Mouse (Mus musculus) lung, postnatal 0 days (tissue): ENCODE results near the gene Smim6.

Source experiments
- CTCF ChIP-seq: IDR thresholded peaks from 2 replicates; pipeline ENCODE4 v1.5.1; 2016; ENCODE audit warnings: antibody characterized with exemption, mild to moderate bottlenecking
- EP300 ChIP-seq: IDR thresholded peaks from 2 replicates; pipeline ENCODE4 v1.6.1; 2016; ENCODE audit warnings: antibody characterized with exemption, mild to moderate bottlenecking, control low read depth

DNA sequence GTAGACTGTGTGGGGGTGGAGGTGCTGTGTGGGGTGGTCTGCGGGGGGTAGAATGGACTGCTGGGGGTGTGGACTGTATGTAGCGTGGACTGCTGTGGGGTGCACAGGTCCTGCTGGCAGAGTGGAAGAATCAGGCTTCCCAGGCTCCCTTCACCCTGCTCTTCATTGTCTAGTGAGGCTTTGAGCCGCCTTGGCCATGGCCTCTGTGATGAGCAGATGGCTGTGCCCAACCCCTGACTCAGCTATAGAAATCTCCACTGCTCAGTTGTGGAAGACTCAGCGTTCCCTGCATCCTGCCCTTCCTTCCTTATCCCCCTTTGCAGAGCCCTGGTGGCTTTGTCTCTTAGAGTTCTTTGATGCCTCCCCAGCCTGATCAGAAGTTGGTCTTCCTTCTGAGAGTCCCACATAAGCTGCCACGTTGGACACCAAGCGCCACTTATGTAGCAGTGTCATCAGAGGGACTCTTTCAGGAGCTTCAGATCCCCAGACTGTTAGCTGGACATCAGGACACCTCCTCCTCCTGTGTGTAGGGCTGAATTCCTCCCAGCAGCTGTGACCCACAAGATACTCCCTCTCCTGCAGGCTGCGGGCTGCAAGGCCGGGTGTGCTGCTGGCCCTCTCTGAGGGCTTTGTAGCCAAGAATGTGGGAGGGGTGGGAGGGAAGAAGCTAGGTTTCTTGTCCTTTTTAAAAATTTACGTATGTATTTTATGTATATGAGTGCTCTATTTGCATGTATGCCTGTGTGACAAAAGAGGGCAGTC is 51.0 kb downstream of the Smim6 start:
- TF ChIP-seq CTCF: no peak
- TF ChIP-seq EP300: no peak
